Mouse (Mus musculus) CH12.LX (cell line): ENCODE measurements around the gene Atn1.

ENCODE experiments used
- CTCF ChIP-seq, 2 experiments: IDR thresholded peaks in 1 of 2; conservative IDR thresholded peaks in 1 of 2; 2 replicates each; pipeline ENCODE4 v1.5.1; 2011 to 2012; ENCODE audit warnings: low read depth in 2 of 2, low read length in 2 of 2, improper control_type of control experiment in 1 of 2, inconsistent platforms in 1 of 2, mild to moderate bottlenecking in 1 of 2, moderate library complexity in 1 of 2
- E2F4 ChIP-seq: IDR thresholded peaks from 2 replicates; pipeline ENCODE4 v1.6.1; 2011; ENCODE audit warnings: low read depth, low read length, improper control_type of control experiment; ENCODE audit not compliant: insufficient replicate concordance
- EP300 ChIP-seq: IDR thresholded peaks from 2 replicates; pipeline ENCODE4 v1.6.1; 2011; ENCODE audit warnings: low read length, improper control_type of control experiment
- MAX ChIP-seq: IDR thresholded peaks from 2 replicates; pipeline ENCODE4 v1.6.1; 2011; ENCODE audit warnings: low read length, improper control_type of control experiment
- MXI1 ChIP-seq: IDR thresholded peaks from 2 replicates; pipeline ENCODE4 v1.6.1; 2011; ENCODE audit warnings: mild to moderate bottlenecking, low read depth, low read length, improper control_type of control experiment
- MYC ChIP-seq: IDR thresholded peaks from 2 replicates; pipeline ENCODE4 v1.6.1; 2011; ENCODE audit warnings: low read depth, mild to moderate bottlenecking, improper control_type of control experiment, low read length
- POLR2A ChIP-seq: IDR thresholded peaks from 2 replicates; pipeline ENCODE4 v1.6.1; 2011; ENCODE audit warnings: low read depth, mild to moderate bottlenecking, improper control_type of control experiment, low read length
- ZMIZ1 ChIP-seq: IDR thresholded peaks from 2 replicates; pipeline ENCODE4 v1.6.1; 2012; ENCODE audit warnings: low read depth, mild to moderate bottlenecking, inconsistent platforms, low read length, improper control_type of control experiment

GRCm38 (mm10) chr6:124701338-124701737 lies 55.0 kb downstream of the Atn1 start:
- TF ChIP-seq E2F4 (no peak), POLR2A (0 out of 2 replicates have a peak, but pooled peaks have one; percentile 14), MAX (no peak), EP300 (no peak), MXI1 (no peak), CTCF (conservative IDR thresholded peaks at IDR 0.05 in 1 of 2, IDR thresholded peaks at IDR 0.05 in 1 of 2; ENCODE audit: low read depth in 2 of 2, low read length in 2 of 2) (peak in 1 of 2 experiments; percentile 51; a peak in 2 of 4 replicates), ZMIZ1 (no peak; the same call in 1 of the 2 replicates), MYC (no peak)
